Mouse (Mus musculus) olfactory bulb, adult 2 months (tissue): ENCODE measurements around the gene P4ha3. TPM values are rescaled to one million over a fixed set of nuclear protein-coding genes. Genes with fewer than 3 reads are reported as not detected.

Experiments
- H3K27ac ChIP-seq: fragments of 200-500 bp; 2 replicates; pipeline ENCODE4 v1.5.1; 2012; ENCODE audit warnings: low read depth, low read length; ENCODE audit not compliant: insufficient read depth
- H3K4me1 ChIP-seq: fragments of 200-500 bp; 2 replicates; pipeline ENCODE4 v1.6.1; 2012; ENCODE audit warnings: low read length; ENCODE audit not compliant: control insufficient read depth, insufficient read depth
- H3K4me3 ChIP-seq: fragments of 200-500 bp; 2 replicates; pipeline ENCODE4 v1.5.1; 2012; ENCODE audit warnings: mild to moderate bottlenecking, low read depth, low read length, moderate library complexity; ENCODE audit not compliant: insufficient read depth
- CTCF ChIP-seq: fragments of 200-500 bp; IDR thresholded peaks from 2 replicates; pipeline ENCODE4 v1.5.1; 2012; ENCODE audit warnings: low read depth, mild to moderate bottlenecking, low read length, moderate library complexity; ENCODE audit not compliant: insufficient read depth
- POLR2A ChIP-seq: fragments of 200-500 bp; IDR thresholded peaks from 2 replicates; pipeline ENCODE4 v1.6.1; 2012; ENCODE audit warnings: mild to moderate bottlenecking, low read depth, low read length, moderate library complexity; ENCODE audit not compliant: insufficient read depth
- WGBS: fragments of 180-500 bp; shearing (Covaris S2); methylation state at CpG from one replicate; pipeline ENCODE4 v1.1.7; 2018; 5-methylcytosine and 5-hydroxymethylcytosine counted together
- polyA plus RNA-seq: library from polyadenylated mRNA; stranded (reverse); fragments of >200 nt; gene quantifications from 2 replicates; pipeline ENCODE4 v1.2.4, GENCODE M21; 2012; ENCODE audit warnings: low replicate concordance; ENCODE audit not compliant: missing spikeins, insufficient read depth, insufficient read length

The P4ha3 gene
- polyA plus RNA-seq, 1 experiment: not detected

DNA sequence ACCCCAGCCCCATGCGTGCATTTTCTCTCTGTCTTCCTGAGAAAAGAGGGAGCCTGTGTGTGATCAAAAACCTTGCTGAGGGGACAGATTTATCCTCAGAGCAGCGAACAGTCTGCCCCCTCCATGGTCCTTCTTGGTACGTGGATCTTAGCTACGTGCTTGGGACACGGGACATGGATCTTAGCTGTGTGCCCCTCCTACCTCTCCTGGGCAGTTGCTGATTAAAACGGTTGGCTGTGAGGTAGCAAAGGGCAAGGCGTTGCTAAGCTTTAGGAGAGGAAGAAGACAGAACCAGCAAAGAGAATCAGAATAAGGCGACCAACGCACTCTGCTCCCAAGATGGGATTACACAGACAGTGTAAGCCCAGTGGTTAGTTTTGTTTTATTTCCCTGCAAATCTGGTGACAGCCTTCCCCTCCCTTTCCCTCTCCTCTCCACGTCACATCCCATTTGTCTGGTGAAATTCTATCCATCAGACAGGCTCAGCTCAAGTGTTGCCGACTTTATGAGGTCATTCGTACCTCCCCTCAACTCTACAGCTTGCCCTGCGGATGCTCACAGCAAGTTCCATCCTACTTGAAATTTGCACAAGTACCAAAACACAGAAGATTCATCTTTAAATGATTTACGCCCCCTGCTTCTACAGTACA is 13.7 kb downstream of the P4ha3 start:
- no peak for TF ChIP-seq CTCF
- no peak for TF ChIP-seq POLR2A
- no peak overlapping the region for H3K4me3 ChIP-seq
- peaks cover 5% of the 10 kb centered on the region for H3K4me1 ChIP-seq
- H3K27ac ChIP-seq: no peak overlapping the region
- 86% methylated on average over 14 of the region's 14 CpGs for WGBS

GRCm38 (mm10) chr7:100301390-100301789 is 16.1 kb downstream of the P4ha3 start:
- H3K4me1 ChIP-seq: peaks cover 5% of the 10 kb centered on the region
- 89% methylated on average over 3 of the region's 3 CpGs for WGBS
- TF ChIP-seq CTCF: no peak
- TF ChIP-seq POLR2A: no peak

GRCm38 (mm10) chr7:100302316-100302715 is 17.0 kb downstream of the P4ha3 start:
- TF ChIP-seq CTCF (no peak), POLR2A (no peak)
- Histone ChIP-seq H3K4me1 (peaks cover 5% of the 10 kb centered on the region), H3K4me3 (no peak overlapping the region), H3K27ac (no peak overlapping the region)
- 55% methylated on average over 4 of the region's 4 CpGs for WGBS

More at GRCm38 (mm10) chr7:100301390-100301789, 16.1 kb downstream of the P4ha3 start:
- Histone ChIP-seq H3K4me3 (no peak overlapping the region), H3K27ac (no peak overlapping the region)

- Histone ChIP-seq H3K4me1 (peaks cover 21% of the 10 kb centered on the region), H3K27ac (no peak overlapping the region), H3K4me3 (no peak overlapping the region)
- TF ChIP-seq POLR2A (no peak), CTCF (no peak)
- WGBS: 94% methylated on average over 9 of the region's 9 CpGs
Measured at GRCm38 (mm10) chr7:100305894-100306293, 20.6 kb downstream of the P4ha3 start.

- Histone ChIP-seq H3K4me1 (peaks cover 30% of the 10 kb centered on the region), H3K4me3 (no peak overlapping the region), H3K27ac (peak overlapping the region; percentile 59; the same call in 1 of the 2 replicates)
- no peak for TF ChIP-seq POLR2A
- TF ChIP-seq CTCF: no peak
- 60% methylated on average over 6 of the region's 6 CpGs for WGBS
Measured at GRCm38 (mm10) chr7:100307872-100308653, 22.7 kb downstream of the P4ha3 start.

DNA sequence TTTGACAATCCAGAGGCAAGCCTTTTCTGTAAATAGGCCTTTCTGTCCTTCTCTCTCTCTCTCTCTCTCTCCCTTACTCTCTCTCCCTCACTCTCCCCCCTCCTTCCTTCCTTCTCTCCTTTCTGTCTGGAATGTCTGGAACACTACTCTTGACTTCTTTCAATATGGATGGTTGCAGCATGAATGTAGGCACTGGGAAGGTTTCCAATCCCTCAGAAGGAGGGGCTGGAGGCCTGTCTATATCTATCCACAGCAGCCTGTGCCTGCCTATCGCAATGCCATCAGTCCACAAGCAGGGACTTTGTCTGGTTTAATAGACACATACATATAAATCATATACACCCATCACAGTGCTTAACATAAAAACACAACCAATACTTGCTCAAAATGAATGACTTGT is 23.9 kb downstream of the P4ha3 start:
- 62% methylated on average over 1 of the region's 1 CpGs for WGBS
- Histone ChIP-seq H3K4me3 (no peak overlapping the region), H3K4me1 (peaks cover 32% of the 10 kb centered on the region), H3K27ac (no peak overlapping the region)
- TF ChIP-seq CTCF: no peak
- no peak for TF ChIP-seq POLR2A

- Histone ChIP-seq H3K4me1 (peaks cover 32% of the 10 kb centered on the region), H3K4me3 (no peak overlapping the region), H3K27ac (no peak overlapping the region)
- 23% methylated on average over 6 of the region's 6 CpGs for WGBS
- TF ChIP-seq POLR2A: no peak
- no peak for TF ChIP-seq CTCF
Measured at GRCm38 (mm10) chr7:100309679-100310078, 24.4 kb downstream of the P4ha3 start.

- no peak overlapping the region for H3K4me3 ChIP-seq
- 0 out of 2 replicates have a peak overlapping the region, but pooled peaks have one; percentile 86 for H3K27ac ChIP-seq
- TF ChIP-seq CTCF (no peak), POLR2A (no peak)
- H3K4me1 ChIP-seq: peaks cover 32% of the 10 kb centered on the region
- WGBS: 50% methylated on average over 12 of the region's 12 CpGs
Measured at GRCm38 (mm10) chr7:100310290-100310689, 25.0 kb downstream of the P4ha3 start.

GRCm38 (mm10) chr7:100312716-100313115 is 27.4 kb downstream of the P4ha3 start:
- Histone ChIP-seq H3K27ac (no peak overlapping the region), H3K4me3 (no peak overlapping the region), H3K4me1 (peaks cover 27% of the 10 kb centered on the region)
- WGBS: 73% methylated on average over 4 of the region's 4 CpGs
- no peak for TF ChIP-seq CTCF
